Mouse (Mus musculus) stomach, postnatal 0 days (tissue): ENCODE measurements at regions not wholly inside any gene's neighbourhood (a gene's known extent, or its start where the extent isn't known, plus 50 kb on each side); places are given as distances from the start of the nearest gene placed in this dataset.

Experiments used
- CTCF ChIP-seq: IDR thresholded peaks from 2 replicates; pipeline ENCODE4 v1.5.1; 2016; ENCODE audit warnings: antibody characterized with exemption, low read depth, mild to moderate bottlenecking, moderate library complexity
- EP300 ChIP-seq: optimal IDR thresholded peaks from 2 replicates; pipeline ENCODE3; 2016; ENCODE audit warnings: antibody characterized with exemption

GRCm38 (mm10) chr13:60455863-60456551, 145.7 kb upstream of the Dapk1 start:
- TF ChIP-seq CTCF = peak; percentile 6; the same call in 1 of the 2 replicates
- TF ChIP-seq EP300 = no peak
